Comparison of ENCODE assay signal across 8 mouse cellular contexts in the genomic region with DNA sequence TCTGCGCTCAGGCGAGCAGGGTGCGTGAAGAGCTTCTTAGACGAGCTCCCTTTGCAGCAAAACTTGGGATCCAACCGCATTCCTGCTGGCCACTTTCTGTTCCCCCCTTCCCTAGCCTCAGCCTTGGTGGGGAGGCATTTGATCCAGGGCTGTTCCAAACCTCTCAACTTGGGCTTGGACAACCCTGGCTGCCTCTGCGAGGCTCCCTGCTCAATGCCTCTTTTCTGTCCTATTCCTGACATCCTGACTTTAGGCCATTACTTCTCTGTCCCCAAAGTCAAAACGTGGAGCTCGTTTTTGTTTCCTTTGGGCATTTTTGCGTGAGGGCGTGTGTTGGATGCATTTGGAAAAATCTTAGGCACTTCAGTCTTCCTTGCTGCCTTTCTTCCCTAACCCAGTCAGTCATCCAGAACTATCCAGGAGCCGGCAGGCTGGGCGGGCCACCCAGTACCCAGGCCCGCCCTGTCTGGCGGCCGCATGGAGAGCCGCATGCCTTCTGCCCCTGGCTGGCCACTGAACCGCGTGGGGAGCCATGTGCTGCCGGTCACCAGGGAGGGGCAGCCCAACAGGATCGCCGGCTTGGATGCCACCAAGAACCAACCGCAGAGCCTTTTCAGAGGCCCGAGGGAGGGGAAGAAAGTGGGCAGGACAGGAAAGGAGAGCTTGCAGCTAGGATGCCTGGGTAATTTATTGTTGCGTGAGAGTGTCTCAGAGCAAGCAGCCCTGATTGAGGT. TPM values are rescaled to one million over a fixed set of nuclear protein-coding genes. Genes with fewer than 3 reads are reported as not detected.
DNase-seq lines count a peak whose midpoint lies in the region; ATAC-seq lines count a peak whose summit lies in the region.

No protein-coding gene starts in this region.

- H3K27ac ChIP-seq in hindbrain, embryonic 16.5 days (ENCODE audit: low read depth, low read length): no peak overlapping the region

- peak; percentile 82 for ATAC-seq in hindbrain, embryonic 16.5 days

- peak overlapping the region; percentile 44 for H3K4me2 ChIP-seq in hindbrain, embryonic 16.5 days (ENCODE audit: low read length)

- 28% methylated on average over 23 of the region's 24 CpGs for WGBS in hindbrain, embryonic 16.5 days

- H3K36me3 ChIP-seq in hindbrain, embryonic 16.5 days (ENCODE audit: control insufficient read depth, insufficient read depth, low read length): no peaks in the 10 kb centered on the region

- peak overlapping the region; percentile 12; the same call in 1 of the 2 replicates for H3K4me3 ChIP-seq in hindbrain, embryonic 16.5 days (ENCODE audit: low read length)

- 0 out of 2 replicates have a peak, but pooled peaks cover 2% of the 10 kb centered on the region for H3K4me1 ChIP-seq in hindbrain, embryonic 16.5 days (ENCODE audit: control insufficient read depth, insufficient read depth, low read depth, low read length)

- no peaks in the 10 kb centered on the region for H3K9me3 ChIP-seq in hindbrain, embryonic 16.5 days (ENCODE audit: control insufficient read depth, low read length)

- DNase-seq in adrenal gland, adult 18-20 months (ENCODE audit: low spot score in 2 of 2): peak; percentile 59 to 66
- DNase-seq in cerebellum, postnatal 25 days: peak; percentile 49 to 58
- DNase-seq in gastrocnemius, postnatal 14 days: peak; percentile 84
- peak; percentile 31 to 32 for DNase-seq in left cerebral cortex, adult 9 months (ENCODE audit: low spot score in 2 of 2)
- peak; percentile 92 for DNase-seq in lung, postnatal 25 days (ENCODE audit: low spot score)
- peak; percentile 74 for DNase-seq in ovary, postnatal 36 days (ENCODE audit: low spot score)
- DNase-seq in B cell, adult 2 months: no peak

- no peak overlapping the region for H3K9ac ChIP-seq in hindbrain, embryonic 16.5 days (ENCODE audit: low read depth, low read length)

- intact Hi-C loops in gastrocnemius, postnatal 14 days (cut with DNase I; ENCODE audit: low total_unique reads): no loop called here

- H3K27me3 ChIP-seq in hindbrain, embryonic 16.5 days (replicated peaks; ENCODE audit: control insufficient read depth, insufficient read depth, low read length): peaks cover 8% of the 10 kb centered on the region

RNA-seq across cellular contexts. Expression of gene Prps1, which starts 54.5 kb away (rescaled TPM):
- 10 to 100 TPM; 16.2 to 25.5 TPM for total RNA-seq in adrenal gland, adult 18-20 months (2021)
- total RNA-seq in gastrocnemius, postnatal 14 days (2021): 10 to 100 TPM; 18.9 to 22.5 TPM
- polyA plus RNA-seq in hindbrain, embryonic 16.5 days (2015; fragmentation: Nextera tagmentation; extraction: Ambion mirVana): 85.1 and 94.0 TPM in 2 replicates

Comparison
In these comparisons a context has a peak if more than half of its experiments do, and no peak if none do; other contexts are left out.
1. DNase-seq: peak in adrenal gland, adult 18-20 months (2 of 2), cerebellum, postnatal 25 days (2 of 2), gastrocnemius, postnatal 14 days (single experiment), left cerebral cortex, adult 9 months (2 of 2), lung, postnatal 25 days (single experiment) and ovary, postnatal 36 days (single experiment); none in B cell, adult 2 months (0 of 2).